Comparison of ENCODE assay signal across 12 mouse cellular contexts in the genomic region with DNA sequence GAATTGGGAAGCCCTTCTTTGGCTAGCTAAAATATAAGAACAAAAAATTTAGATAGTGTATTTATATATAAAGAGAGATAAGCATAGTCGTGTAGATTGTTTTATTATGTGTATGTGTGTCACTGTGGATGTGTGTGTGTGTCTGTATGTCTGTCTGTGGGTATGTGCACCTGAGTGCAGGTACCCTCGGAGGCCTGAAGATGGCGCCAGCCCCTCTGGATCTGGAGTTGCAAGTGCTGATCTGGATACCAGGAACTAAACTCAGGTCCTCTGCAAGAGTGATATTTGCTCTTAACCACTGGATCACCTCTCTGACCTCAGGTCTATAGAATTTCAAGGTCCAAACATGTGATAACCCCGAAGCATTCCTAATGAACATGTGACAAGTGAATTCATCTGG.
"Had no signal": no experiment of that assay in that cellular context is flagged by ENCODE, and none has a peak within 500 bp of the region (broad histone marks: within the 10 kb centered on the region; RNA-seq: fewer than 3 reads in every experiment).

No protein-coding gene starts in this region.

- H3K4me2 ChIP-seq: liver, embryonic 15.5 days; midbrain, embryonic 12.5 days; neural tube, embryonic 15.5 days had no signal

- DNase-seq: kidney, adult 9 months; kidney, postnatal 36 days; lung, adult 2 months; lung, postnatal 14 days; thymus, postnatal 14 days had no signal

- H3K27ac ChIP-seq: kidney, postnatal 0 days; layer of hippocampus, adult 2 months; limb, embryonic 10.5 days; liver, embryonic 15.5 days; macrophage; midbrain, embryonic 12.5 days; neural tube, embryonic 15.5 days had no signal

- H3K9me3 ChIP-seq: limb, embryonic 10.5 days; liver, embryonic 15.5 days; midbrain, embryonic 12.5 days; neural tube, embryonic 15.5 days had no signal

- H3K27me3 ChIP-seq: liver, embryonic 15.5 days; midbrain, embryonic 12.5 days; neural tube, embryonic 15.5 days had no signal

- H3K4me3 ChIP-seq: layer of hippocampus, adult 2 months; limb, embryonic 10.5 days; liver, embryonic 15.5 days; midbrain, embryonic 12.5 days; neural tube, embryonic 15.5 days had no signal

- H3K36me3 ChIP-seq: limb, embryonic 10.5 days; liver, embryonic 15.5 days; midbrain, embryonic 12.5 days; neural tube, embryonic 15.5 days had no signal

- H3K4me1 ChIP-seq: midbrain, embryonic 12.5 days; neural tube, embryonic 15.5 days had no signal

- H3K9ac ChIP-seq: liver, embryonic 15.5 days; midbrain, embryonic 12.5 days; neural tube, embryonic 15.5 days had no signal
